Mouse (Mus musculus) midbrain, embryonic 14.5 days (tissue): Measurements from ENCODE around the gene Lss. TPM values are rescaled to one million over a fixed set of nuclear protein-coding genes. Genes with fewer than 3 reads are reported as not detected.
A peak's percentile ranks its signal among the peaks of the same experiment; 100 is the strongest.

ENCODE experiments used
- ATAC-seq: fragments of 200-750 bp; cut with Nextera tagmentation; 2 replicates; pipeline ENCODE4 v1.8.0; 2017; ENCODE audit warnings: moderate number of reproducible peaks, moderate library complexity; ENCODE audit not compliant: low FRiP score, low TSS enrichment
- DNase-seq: peaks from one replicate; pipeline ENCODE4 v3.0.0-alpha.2; 2015
- H3K27ac ChIP-seq: fragments of 300-500 bp; sonication (generic); replicated peaks from 2 replicates; pipeline ENCODE4 v1.5.1; 2014; ENCODE audit warnings: mild to moderate bottlenecking, low read depth, low read length, moderate library complexity
- H3K27me3 ChIP-seq: fragments of 300-500 bp; sonication (generic); 2 replicates; pipeline ENCODE4 v1.6.1; 2014; ENCODE audit warnings: low read length, control low read depth, mixed read lengths; ENCODE audit not compliant: control insufficient read depth, insufficient read depth
- H3K36me3 ChIP-seq: fragments of 300-500 bp; sonication (generic); 2 replicates; pipeline ENCODE4 v1.6.1; 2014; ENCODE audit warnings: low read length, control low read depth; ENCODE audit not compliant: control insufficient read depth, insufficient read depth
- H3K4me1 ChIP-seq: fragments of 300-500 bp; sonication (generic); 2 replicates; pipeline ENCODE4 v1.6.1; 2014; ENCODE audit warnings: mild to moderate bottlenecking, antibody characterized with exemption, low read length, control low read depth; ENCODE audit not compliant: control insufficient read depth, insufficient read depth
- H3K4me2 ChIP-seq: fragments of 300-500 bp; sonication (generic); 2 replicates; pipeline ENCODE4 v1.6.1; 2014; ENCODE audit warnings: mild to moderate bottlenecking, low read length, moderate library complexity
- H3K4me3 ChIP-seq: fragments of 300-500 bp; sonication (generic); replicated peaks from 2 replicates; pipeline ENCODE4 v1.5.1; 2014; ENCODE audit warnings: low read depth, low read length
- H3K9ac ChIP-seq: fragments of 300-500 bp; sonication (generic); replicated peaks from 2 replicates; pipeline ENCODE4 v1.6.1; 2014; ENCODE audit warnings: mild to moderate bottlenecking, low read length, moderate library complexity
- H3K9me3 ChIP-seq: fragments of 300-500 bp; sonication (generic); 2 replicates; pipeline ENCODE4 v1.6.1; 2016; ENCODE audit warnings: low read length, control low read depth, mixed read lengths; ENCODE audit not compliant: control insufficient read depth
- WGBS: fragments of 180-500 bp; shearing (Covaris S2); extraction: QIAGEN DNeasy Blood & Tissue Kit; methylation state at CpG from one replicate; pipeline ENCODE4 v1.1.7; 2014; 5-methylcytosine and 5-hydroxymethylcytosine counted together
- polyA plus RNA-seq: library from polyadenylated mRNA; unstranded; fragments of >200 nt; fragmentation: Nextera tagmentation; extraction: Ambion mirVana; gene quantifications from 2 replicates; pipeline ENCODE4 v1.2.1, GENCODE M21; 2014

Lss gene
- polyA plus RNA-seq, 1 experiment from 2014 or later: 45.9 TPM

DNA sequence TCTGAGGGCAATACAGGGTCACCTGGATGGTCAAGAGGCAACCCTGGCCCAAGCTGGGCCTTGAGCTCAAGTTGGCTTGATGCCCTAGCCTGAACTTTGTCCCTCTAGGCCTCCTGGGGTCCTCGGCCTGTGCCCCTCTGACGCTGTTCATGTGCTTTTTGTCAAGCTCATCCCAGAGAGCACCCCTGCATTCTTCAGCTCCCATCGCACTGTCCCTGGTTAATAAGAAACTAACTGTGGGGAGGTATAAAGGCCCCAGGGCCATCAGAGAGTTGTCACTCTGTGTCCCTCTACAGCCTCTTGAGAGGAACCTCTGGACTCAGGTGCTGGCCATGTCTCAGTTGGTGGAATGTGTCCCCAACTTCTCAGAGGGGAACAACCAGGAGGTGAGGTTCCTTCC, 44.0 kb downstream of the Lss start, which contains the start of gene Ftcd:
Gene Ftcd, plus strand, starts transcription at position 275 of the 400 bp plus-strand sequence.
- no peak within 1 kb of the TSS for H3K27ac ChIP-seq

DNA sequence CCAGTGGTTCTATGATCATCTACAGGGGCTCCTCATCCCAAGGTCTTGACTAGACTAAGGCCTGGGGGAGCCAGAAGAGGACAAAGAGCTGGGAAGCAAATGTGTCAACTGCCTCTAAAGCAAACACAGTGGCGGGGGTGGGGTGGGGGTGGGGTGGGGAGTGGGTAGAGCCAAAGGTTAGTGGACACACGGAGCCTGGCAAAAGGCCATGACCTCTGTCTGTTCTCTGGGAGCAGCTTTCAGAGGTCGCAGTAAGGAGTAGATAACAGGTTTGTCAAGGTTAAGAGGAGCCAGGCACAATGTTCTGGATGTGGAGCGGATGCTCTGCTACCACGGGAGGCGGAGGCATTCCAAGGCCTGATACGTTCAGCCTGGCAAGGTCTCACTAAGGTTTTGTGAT, 45.5 kb downstream of the Lss start:
- Histone ChIP-seq H3K27me3 (no peaks in the 10 kb centered on the region), H3K9ac (no peak overlapping the region), H3K4me2 (no peak overlapping the region), H3K4me1 (no peaks in the 10 kb centered on the region), H3K36me3 (no peaks in the 10 kb centered on the region), H3K4me3 (no peak overlapping the region), H3K27ac (no peak overlapping the region), H3K9me3 (no peaks in the 10 kb centered on the region)
- DNase-seq: no peak
- ATAC-seq: no peak
- WGBS: 83% methylated on average over 7 of the region's 7 CpGs

More for the DNA sequence above, 44.0 kb downstream of the Lss start, which contains the start of gene Ftcd:
- Histone ChIP-seq H3K4me1 (no peaks in the 10 kb centered on the region), H3K4me3 (no peak within 1 kb of the TSS), H3K27me3 (no peaks in the 10 kb centered on the region), H3K36me3 (no peaks in the 10 kb centered on the region), H3K9ac (no peak within 1 kb of the TSS), H3K9me3 (no peaks in the 10 kb centered on the region), H3K4me2 (no peak within 1 kb of the TSS)
- WGBS: 89% methylated on average over 3 of the region's 3 CpGs
- DNase-seq (no peak), ATAC-seq (no peak)

DNA sequence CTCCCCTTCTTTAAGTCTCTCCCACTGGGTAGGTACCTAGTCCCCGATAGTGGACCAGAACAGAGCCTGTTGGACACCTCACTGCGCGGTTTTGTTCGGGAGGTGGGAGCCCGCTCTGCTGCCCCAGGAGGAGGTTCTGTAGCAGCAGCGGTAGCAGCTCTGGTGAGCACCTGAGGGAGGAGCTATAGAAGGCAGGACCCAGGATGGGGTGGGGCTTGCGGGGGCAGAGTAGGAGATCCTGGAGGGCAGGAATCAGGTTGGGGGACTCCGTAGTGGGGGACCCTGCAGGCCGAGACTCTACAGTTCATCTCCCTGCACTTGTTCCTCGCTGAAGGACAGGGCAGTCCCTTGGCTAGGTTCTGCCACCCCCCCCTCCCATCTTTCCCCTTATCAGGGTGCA, 52.8 kb downstream of the Lss start:
- H3K27me3 ChIP-seq: no peaks in the 10 kb centered on the region
- peak overlapping the region; percentile 27 for H3K4me2 ChIP-seq
- DNase-seq (no peak), ATAC-seq (no peak)
- 15% methylated on average over 10 of the region's 10 CpGs for WGBS
- no peak overlapping the region for H3K27ac ChIP-seq
- no peak overlapping the region for H3K9ac ChIP-seq
- H3K9me3 ChIP-seq: no peaks in the 10 kb centered on the region
- H3K36me3 ChIP-seq: no peaks in the 10 kb centered on the region
- H3K4me1 ChIP-seq: no peaks in the 10 kb centered on the region
- H3K4me3 ChIP-seq: no peak overlapping the region

DNA sequence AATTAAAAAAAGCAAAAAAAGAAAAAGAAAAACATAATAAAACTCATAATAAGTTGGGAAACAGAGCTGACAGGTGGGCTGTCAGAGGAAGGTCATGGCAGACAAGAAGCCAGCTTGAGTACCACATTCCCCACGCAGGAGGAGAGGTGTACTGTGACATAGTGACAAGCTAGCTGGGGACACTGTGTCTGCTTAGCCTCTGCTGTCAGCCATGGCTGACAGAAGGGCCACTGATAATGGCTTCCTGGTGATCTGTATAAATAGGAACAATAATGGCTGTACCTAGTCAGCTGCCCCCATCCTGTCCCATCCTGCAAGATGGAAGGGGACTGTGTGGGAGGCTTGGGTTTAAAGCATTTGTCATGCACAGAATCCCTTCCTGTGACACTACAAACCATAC, 54.8 kb downstream of the Lss start:
- H3K4me3 ChIP-seq: no peak overlapping the region
- H3K4me2 ChIP-seq: no peak overlapping the region
- H3K9ac ChIP-seq: no peak overlapping the region
- no peaks in the 10 kb centered on the region for H3K4me1 ChIP-seq
- no peak for DNase-seq
- H3K27ac ChIP-seq: no peak overlapping the region
- H3K9me3 ChIP-seq: no peaks in the 10 kb centered on the region
- WGBS: 68% methylated on average over 1 of the region's 1 CpGs
- H3K27me3 ChIP-seq: no peaks in the 10 kb centered on the region
- no peak for ATAC-seq
- H3K36me3 ChIP-seq: no peaks in the 10 kb centered on the region

DNA sequence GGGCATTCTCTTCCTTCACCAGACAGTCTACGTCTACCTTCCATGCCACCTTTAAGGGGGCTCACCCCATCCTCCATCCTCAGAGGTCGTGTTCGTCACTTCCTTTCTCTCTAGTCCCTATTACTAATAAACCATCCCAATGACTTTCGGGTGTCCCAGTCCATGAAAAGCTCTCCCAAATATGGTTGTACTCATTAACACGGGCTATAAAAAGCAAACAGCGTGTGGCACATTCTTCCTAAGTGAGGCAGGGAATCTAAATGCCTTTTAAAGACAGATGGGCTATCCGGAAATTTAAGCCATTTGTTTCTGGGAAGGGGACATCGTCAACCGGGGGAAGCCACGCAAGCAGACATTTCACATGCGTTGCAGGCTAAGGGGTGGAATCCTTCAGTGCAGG, 58.8 kb downstream of the Lss start:
- no peak overlapping the region for H3K27ac ChIP-seq
- no peak overlapping the region for H3K4me2 ChIP-seq
- no peaks in the 10 kb centered on the region for H3K36me3 ChIP-seq
- DNase-seq (no peak), ATAC-seq (no peak)
- no peak overlapping the region for H3K4me3 ChIP-seq
- no peaks in the 10 kb centered on the region for H3K4me1 ChIP-seq
- no peaks in the 10 kb centered on the region for H3K27me3 ChIP-seq
- H3K9me3 ChIP-seq: no peaks in the 10 kb centered on the region
- no peak overlapping the region for H3K9ac ChIP-seq
- 90% methylated on average over 11 of the region's 11 CpGs for WGBS

DNA sequence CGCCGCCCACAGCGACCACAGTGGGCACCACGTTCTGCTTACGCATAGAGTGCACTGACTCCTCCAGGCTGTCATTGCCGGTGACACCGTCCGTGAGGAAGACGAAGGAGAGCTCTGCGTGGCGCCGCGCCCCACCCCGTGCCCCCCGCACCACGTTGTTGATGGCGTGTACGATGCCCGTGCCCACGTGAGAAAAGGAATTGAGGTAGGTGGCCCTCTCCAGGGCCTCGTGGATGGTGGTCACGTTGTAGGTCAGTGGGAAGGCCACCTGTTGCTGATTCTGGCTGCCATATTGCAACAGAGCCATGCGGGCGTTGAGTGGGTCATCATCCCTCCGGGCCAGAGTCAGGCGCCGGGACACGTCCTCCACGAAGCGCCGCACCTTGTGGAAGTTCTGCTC, 65.0 kb downstream of the Lss start:
- Histone ChIP-seq H3K9me3 (no peaks in the 10 kb centered on the region), H3K27ac (no peak overlapping the region), H3K4me2 (no peak overlapping the region), H3K4me3 (no peak overlapping the region), H3K36me3 (no peaks in the 10 kb centered on the region), H3K27me3 (no peaks in the 10 kb centered on the region), H3K9ac (no peak overlapping the region), H3K4me1 (no peaks in the 10 kb centered on the region)
- DNase-seq (no peak), ATAC-seq (no peak)
- 95% methylated on average over 31 of the region's 31 CpGs for WGBS

DNA sequence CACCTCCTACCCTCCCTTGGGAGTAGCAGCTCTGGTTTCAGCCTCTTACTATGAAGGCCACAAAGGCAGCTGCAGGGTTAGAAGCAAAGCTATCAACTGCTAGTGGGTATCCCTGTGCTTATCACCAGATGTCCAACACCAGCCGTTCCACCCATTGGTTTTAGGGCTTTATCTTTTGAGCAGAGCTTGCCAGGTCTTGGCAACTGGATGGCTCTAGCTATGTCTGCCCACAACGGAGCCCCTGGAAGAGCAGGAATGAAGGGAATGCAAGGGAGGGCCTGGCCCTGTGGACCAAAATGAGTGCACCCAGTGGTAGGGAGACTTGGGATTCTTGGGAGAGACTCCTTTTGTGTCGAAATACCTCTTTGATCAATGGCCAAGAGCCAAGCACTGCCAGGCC, 71.3 kb downstream of the Lss start:
- Histone ChIP-seq H3K36me3 (no peaks in the 10 kb centered on the region), H3K4me2 (no peak overlapping the region), H3K27me3 (no peaks in the 10 kb centered on the region), H3K9me3 (no peaks in the 10 kb centered on the region), H3K27ac (no peak overlapping the region), H3K4me3 (no peak overlapping the region), H3K4me1 (no peaks in the 10 kb centered on the region), H3K9ac (no peak overlapping the region)
- DNase-seq (no peak), ATAC-seq (no peak)
- 71% methylated on average over 3 of the region's 3 CpGs for WGBS

Other genes with a start within 250 kb of the Lss start
- gene Dip2a, start 186.3 kb upstream of the Lss start, polyA plus RNA-seq: 9.3 and 12.9 TPM in 2 replicates
- not detected in 2 replicates for gene AC141477.1, start 91.1 kb upstream of the Lss start, polyA plus RNA-seq
- 7.0 and 11.9 TPM in 2 replicates for gene Pcnt, start 88.8 kb upstream of the Lss start, polyA plus RNA-seq
- not detected in 2 replicates for gene 2610028H24Rik, start 82.5 kb upstream of the Lss start, polyA plus RNA-seq
- gene Mcm3ap, start 62.7 kb upstream of the Lss start, polyA plus RNA-seq: 71.2 and 78.3 TPM in 2 replicates
- 5.3 and 5.5 TPM in 2 replicates for gene Ybey, start 62.5 kb upstream of the Lss start, polyA plus RNA-seq
- not detected in 2 replicates for gene Spatc1l, start 30.7 kb downstream of the Lss start, polyA plus RNA-seq
- gene Ftcd, start 44.1 kb downstream of the Lss start, polyA plus RNA-seq: not detected in 2 replicates
- gene Col6a2, start 92.0 kb downstream of the Lss start, polyA plus RNA-seq: 1.6 and 11.4 TPM in 2 replicates
- 0.54 and 15.7 TPM in 2 replicates for gene Col6a1, start 194.6 kb downstream of the Lss start, polyA plus RNA-seq